Mouse (Mus musculus) frontal cortex, postnatal 36 days (tissue): ENCODE results near the gene Rin1.
"Not testable (repeated sequence)": the region's sequence is repeated elsewhere in the genome, so short reads cannot be mapped to it uniquely, and the experiment has no call there.

Experiments
- DNase-seq, 2 experiments: peaks; one replicate each; pipeline ENCODE4 v3.0.0; 2022; ENCODE audit warnings: low spot score in 2 of 2

Gene Rin1

DNA sequence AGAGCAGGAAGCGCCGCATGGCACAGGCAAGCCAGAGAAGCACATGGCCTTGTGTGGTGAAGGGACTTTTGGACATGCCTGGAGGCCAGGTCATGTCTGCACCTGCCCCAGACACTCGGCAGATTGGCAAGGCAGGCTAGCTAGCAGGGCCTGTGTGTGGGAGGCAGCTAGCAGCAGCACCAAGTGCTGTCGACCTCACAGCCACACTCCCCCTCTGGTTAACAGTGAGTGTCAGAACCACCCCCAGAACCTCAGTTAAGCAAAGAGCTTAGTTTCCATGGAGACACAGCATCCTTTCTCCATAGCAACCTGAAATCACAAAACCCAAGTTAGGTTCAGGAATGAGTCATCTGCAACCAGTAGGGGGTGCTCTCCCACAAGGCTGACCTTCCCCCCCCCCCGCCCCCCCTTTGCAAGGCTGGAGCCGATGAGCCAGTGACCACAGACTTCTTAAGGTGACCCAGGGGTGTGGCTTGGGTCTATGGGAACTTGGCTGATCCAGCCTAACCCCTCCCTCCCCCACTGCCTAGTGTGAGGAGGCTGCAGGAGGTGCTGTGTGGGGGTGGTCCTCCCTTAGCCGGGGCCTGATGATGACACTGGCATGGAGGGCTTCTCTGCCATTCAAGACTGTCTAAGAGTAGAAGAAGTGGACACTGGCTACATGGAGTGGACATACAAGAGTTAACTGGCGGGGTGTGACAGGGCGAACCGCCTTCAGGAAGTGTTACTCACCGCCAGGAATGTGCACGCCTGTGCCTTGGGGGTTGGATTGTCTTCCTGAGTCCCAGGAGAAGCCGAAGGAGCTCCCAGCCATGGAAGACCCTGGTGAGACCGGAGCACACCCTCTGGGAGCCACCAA lies at the start of gene Rin1:
Gene Rin1 (plus strand): TSS at position 435 of the 859 bp plus-strand sequence.
- peak; percentile 79 to 86 for DNase-seq

DNA sequence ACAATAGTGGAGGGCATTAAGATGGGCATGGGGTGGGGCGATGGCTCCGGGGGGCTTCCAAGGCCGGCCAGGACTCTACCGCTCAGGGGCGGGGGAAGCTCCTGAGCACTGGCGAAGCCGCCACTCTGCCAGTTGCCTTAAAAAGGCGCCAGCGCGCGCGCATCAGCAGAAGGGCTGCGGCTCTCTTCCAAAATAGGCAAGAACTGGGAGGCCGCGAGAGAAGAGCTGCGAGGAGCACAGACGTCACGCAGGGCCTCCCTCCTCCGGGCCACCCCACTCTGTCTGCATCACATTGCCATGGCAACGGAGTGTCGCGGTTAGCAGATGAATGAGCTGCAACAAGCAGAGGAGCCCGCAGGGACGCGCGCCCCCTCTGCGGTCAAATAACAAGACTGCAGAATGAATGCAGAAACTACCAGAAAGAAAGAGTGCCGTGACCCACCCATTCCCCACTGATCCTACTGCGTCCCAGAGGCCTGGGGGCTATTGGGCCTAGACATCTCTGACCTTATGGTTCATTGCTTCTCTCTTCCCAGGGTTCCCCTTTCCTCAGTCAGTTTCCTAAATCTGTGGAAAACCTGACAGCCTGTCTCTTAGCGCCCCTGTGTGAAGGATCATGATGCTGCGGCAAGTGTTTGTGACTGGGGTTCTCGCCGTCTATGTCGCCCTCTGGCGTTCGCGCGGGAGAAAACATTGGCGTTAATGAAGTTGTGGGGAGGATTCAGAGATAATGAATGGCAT lies 48.4 kb upstream of the Rin1 start:
- peak; percentile 94 to 97 for DNase-seq

- DNase-seq, result not testable (repeated sequence)
Observed at GRCm38 (mm10) chr19:5003644-5004043, 46.6 kb upstream of the Rin1 start.

GRCm38 (mm10) chr19:5004925-5005324 lies 45.4 kb upstream of the Rin1 start:
- DNase-seq, result no peak

DNA sequence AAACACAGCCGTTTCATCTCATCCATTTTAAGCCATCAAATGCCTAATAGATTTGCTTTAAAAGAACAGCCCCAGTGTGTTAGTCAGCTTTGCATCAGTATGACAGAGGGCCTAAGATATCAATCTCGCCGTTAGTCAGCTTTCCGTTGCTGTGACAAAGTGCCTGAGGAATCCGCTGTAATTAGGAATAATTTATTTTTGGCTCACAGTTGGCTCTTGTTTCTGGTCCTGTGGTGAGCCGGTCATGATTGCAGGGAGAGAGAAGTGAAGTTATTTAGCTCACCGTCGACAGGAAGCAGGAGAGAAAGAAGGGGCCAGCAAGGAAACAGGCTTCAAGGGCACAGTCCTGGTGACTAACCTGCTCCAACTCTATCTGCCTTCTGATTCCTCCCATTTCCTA lies 37.1 kb upstream of the Rin1 start:
- DNase-seq, result no peak

- DNase-seq, result peak in 1 of 2 experiments; percentile 35
Observed at GRCm38 (mm10) chr19:5014961-5015398, 35.3 kb upstream of the Rin1 start.

DNA sequence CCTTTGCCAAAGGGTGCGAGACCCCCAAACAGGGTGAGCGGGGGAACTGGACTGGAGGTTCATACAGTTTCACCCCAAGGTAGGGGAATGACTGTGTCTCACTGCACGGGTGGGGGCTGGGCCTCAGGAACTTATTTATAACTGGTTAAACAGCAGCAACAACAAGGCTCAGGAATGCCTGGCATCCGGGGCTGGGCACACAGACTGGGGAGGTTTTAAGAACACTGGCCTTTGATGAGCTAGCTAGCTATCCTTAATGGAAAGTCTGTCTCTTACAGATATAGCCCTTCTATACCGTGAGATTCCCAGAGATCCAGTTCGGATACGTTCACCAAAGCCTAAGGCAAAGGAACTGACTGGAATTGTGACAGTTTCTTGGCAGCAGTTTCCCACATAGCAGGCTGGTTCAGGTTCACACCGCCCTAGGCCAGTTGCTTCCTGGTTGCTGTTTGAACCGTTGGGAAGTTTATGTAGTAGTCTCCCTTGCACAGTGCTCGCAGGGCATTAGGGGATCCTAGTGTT lies 34.0 kb upstream of the Rin1 start:
- no peak for DNase-seq

GRCm38 (mm10) chr19:5016782-5017181 lies 33.5 kb upstream of the Rin1 start:
- peak; percentile 38 to 62 for DNase-seq

GRCm38 (mm10) chr19:5017611-5018010 lies 32.7 kb upstream of the Rin1 start:
- no peak for DNase-seq

DNA sequence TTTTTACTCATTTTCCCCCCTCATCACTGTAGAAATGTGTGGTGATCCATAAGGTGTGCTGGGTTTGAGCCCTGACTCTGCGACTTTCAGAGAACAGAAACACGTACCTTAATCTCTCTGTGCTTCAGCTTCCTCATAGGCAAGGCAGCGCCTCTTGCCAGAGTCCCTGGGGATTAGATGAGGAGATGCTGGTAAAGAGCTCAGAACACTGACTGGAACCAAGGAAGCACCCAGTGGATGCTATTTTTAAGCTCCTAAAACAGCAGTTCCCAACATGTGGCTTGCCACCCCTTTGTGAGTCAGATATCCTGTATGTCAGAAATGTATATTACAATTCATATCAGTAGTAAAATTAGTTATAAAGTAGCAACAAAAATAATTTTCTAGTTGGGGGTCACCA lies 32.1 kb upstream of the Rin1 start:
- DNase-seq, result no peak

DNA sequence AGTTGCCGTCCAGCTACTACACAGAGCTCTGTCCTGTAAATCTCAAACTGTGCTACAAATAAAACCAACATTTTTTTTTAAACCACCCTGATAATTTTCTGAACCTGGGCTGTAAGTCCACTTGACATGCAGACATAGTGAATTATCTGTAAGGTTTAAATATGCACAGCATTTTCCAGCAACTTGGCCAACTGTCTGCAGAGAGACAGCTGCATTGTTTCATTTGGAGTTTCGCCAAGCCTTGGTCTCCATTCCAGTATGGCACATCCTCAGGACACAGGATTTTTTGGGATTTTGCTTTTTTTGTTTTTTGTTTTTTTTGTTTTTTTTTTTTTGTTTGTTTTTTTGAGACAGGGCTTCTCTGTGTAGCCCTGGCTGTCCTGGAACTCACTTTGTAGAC lies 28.9 kb upstream of the Rin1 start:
- DNase-seq, result no peak

GRCm38 (mm10) chr19:5023621-5024479 lies 26.4 kb upstream of the Rin1 start, which contains the start of gene Slc29a2:
Gene Slc29a2, plus strand, starts transcription at chr19:5023860.
- DNase-seq, result peak; percentile 88 to 91

- DNase-seq, result no peak
Observed at GRCm38 (mm10) chr19:5026111-5026510, 24.2 kb upstream of the Rin1 start.

DNA sequence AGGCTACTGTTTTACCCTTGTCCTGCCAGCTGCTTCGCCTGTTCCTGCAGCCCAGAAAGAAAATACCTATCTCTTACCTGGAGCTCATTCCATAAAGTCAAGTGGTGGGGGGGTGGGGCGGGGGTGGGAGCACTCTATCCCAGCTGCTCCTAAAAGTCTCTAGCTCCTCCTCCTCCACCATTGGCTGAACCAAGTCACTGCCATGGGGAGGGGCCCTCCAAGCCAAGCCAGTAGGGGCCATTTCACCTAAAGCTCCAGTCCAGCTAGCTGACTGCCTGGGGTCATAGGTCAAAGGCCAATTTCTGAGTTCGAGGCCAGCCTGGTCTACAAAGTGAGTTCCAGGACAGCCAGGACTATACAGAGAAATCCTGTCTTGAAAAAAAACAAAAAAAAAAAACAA lies 17.6 kb upstream of the Rin1 start:
- DNase-seq, result no peak

- DNase-seq, result no peak
Observed at GRCm38 (mm10) chr19:5036577-5036976, 13.7 kb upstream of the Rin1 start.

GRCm38 (mm10) chr19:5037678-5038571 lies 12.4 kb upstream of the Rin1 start:
- DNase-seq, result peak; percentile 90 to 91

DNA sequence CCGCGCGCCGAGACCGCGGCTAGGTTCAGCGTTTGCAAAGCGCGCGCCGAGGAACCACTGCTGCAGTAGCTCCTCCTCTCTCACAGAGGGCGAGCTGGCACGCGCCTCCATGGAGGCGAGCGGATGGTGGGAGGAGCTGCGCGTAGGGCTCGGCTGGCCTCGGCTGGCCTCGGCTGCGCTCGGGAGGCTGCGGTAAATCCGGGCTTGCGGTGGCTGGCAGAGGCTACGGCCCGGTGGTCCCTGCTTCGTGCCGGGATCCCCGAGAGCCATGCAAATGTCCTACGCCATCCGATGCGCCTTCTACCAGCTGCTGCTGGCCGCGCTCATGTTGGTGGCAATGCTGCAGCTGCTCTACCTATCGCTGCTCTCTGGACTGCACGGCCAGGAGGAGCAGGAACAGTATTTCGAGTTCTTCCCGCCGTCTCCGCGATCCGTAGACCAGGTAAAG lies 11.5 kb upstream of the Rin1 start, which contains the start of the genes B4gat1 and AC124502.3:
Gene B4gat1 (plus strand): TSS at position 118 of the 448 bp plus-strand sequence.
Gene AC124502.3 (plus strand): TSS at position 183 of the 448 bp plus-strand sequence.
- DNase-seq, result peak; percentile 89 to 91

GRCm38 (mm10) chr19:5039301-5040114 lies 10.8 kb upstream of the Rin1 start:
- peak in 1 of 2 experiments; percentile 43 for DNase-seq

DNA sequence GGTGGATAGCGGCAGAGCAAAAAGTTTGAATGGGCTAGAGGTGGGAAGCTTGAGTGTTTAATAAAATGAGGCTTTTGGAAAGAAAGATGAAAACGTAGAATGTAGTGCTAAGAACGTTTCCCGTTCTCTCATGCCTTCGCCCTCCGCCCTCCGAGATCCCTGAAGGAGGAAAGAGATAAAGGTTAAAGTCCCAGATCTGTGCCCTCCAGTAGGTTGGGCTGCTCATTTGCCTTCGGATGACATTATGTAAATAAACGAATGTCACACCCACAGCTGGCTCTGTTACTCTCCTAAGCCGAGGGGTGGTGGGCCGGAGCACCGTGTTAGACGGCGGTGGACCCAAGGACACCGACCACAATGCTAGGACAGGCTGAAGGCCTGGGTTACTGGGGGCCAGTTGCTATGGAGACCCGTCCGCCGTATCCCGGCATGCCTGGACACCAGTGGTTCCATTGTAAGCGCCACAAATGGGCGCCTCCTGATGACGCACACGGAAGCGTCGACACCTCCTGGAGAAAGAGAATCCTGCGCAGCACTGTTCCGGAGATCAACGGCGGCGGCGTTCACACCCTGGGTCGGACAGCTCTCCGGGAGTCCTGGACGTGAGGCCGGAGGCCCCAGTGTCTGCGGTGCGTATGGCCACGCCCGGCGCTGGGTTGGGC lies 9.3 kb upstream of the Rin1 start, which contains the start of gene Brms1:
Gene Brms1 (plus strand): TSS at position 493 of the 662 bp plus-strand sequence.
- DNase-seq, result peak; percentile 93 to 97
